Mouse (Mus musculus) liver, adult 2 months (tissue): ENCODE measurements around the gene Colq. TPM values are rescaled to one million over a fixed set of nuclear protein-coding genes. Genes with fewer than 3 reads are reported as not detected.

Source experiments
- DNase-seq: peaks from one replicate; pipeline ENCODE4 v3.0.0-alpha.2; 2011; ENCODE audit warnings: low read depth, low spot score; ENCODE audit errors: extremely low read depth
- H3K27ac ChIP-seq: fragments of 200-500 bp; replicated peaks from 2 replicates; pipeline ENCODE4 v1.5.1; 2012; ENCODE audit warnings: low read depth, mild to moderate bottlenecking, control low read depth, inconsistent platforms, low read length; ENCODE audit not compliant: insufficient read depth
- H3K27me3 ChIP-seq: fragments of 200-500 bp; 2 replicates; pipeline ENCODE4 v1.6.1; 2012; ENCODE audit warnings: mild to moderate bottlenecking, moderate library complexity, low read length, inconsistent platforms; ENCODE audit not compliant: control insufficient read depth, insufficient read depth
- H3K36me3 ChIP-seq: fragments of 200-500 bp; 2 replicates; pipeline ENCODE4 v1.6.1; 2012; ENCODE audit warnings: low read length, inconsistent platforms; ENCODE audit not compliant: control insufficient read depth, insufficient read depth
- H3K4me1 ChIP-seq: fragments of 200-500 bp; 2 replicates; pipeline ENCODE4 v1.6.1; 2011; ENCODE audit warnings: low read length; ENCODE audit not compliant: control insufficient read depth, insufficient read depth
- H3K4me3 ChIP-seq: fragments of 200-500 bp; 2 replicates; pipeline ENCODE4 v1.5.1; 2011; ENCODE audit warnings: low read depth, mild to moderate bottlenecking, control low read depth, low read length, moderate library complexity; ENCODE audit not compliant: insufficient read depth
- H3K79me2 ChIP-seq: fragments of 200-500 bp; 2 replicates; pipeline ENCODE4 v1.6.1; 2012; ENCODE audit warnings: inconsistent platforms, mild to moderate bottlenecking, low read length, moderate library complexity; ENCODE audit not compliant: control insufficient read depth, insufficient read depth
- H3K9ac ChIP-seq: fragments of 200-500 bp; 2 replicates; pipeline ENCODE4 v1.6.1; 2012; ENCODE audit warnings: low read depth, mild to moderate bottlenecking, control low read depth, inconsistent platforms, low read length
- CTCF ChIP-seq: fragments of 200-500 bp; IDR thresholded peaks from 2 replicates; pipeline ENCODE4 v1.5.1; 2011; ENCODE audit warnings: low read depth, low read length, control low read depth
- POLR2A ChIP-seq: fragments of 200-500 bp; IDR thresholded peaks from 2 replicates; pipeline ENCODE4 v1.6.1; 2011; ENCODE audit warnings: low read length, control low read depth; ENCODE audit not compliant: insufficient read depth; ENCODE audit errors: extremely low read depth
- WGBS: fragments of 180-500 bp; shearing (Covaris S2); methylation state at CpG from one replicate; pipeline ENCODE4 v1.1.7; 2018; 5-methylcytosine and 5-hydroxymethylcytosine counted together
- polyA plus RNA-seq: library from polyadenylated mRNA; depleted of rRNA; stranded (reverse); fragments of >200 nt; gene quantifications from 2 replicates; pipeline ENCODE4 v1.2.3, GENCODE M21; 2012
- total RNA-seq: library from RNA; depleted of rRNA; stranded (reverse); fragments of >200 nt; gene quantifications from 2 replicates; pipeline ENCODE4 v1.2.3, GENCODE M21; 2014

Gene Colq
- total and polyA plus RNA-seq, 2 experiments: under 0.01 to 0.06 TPM

DNA sequence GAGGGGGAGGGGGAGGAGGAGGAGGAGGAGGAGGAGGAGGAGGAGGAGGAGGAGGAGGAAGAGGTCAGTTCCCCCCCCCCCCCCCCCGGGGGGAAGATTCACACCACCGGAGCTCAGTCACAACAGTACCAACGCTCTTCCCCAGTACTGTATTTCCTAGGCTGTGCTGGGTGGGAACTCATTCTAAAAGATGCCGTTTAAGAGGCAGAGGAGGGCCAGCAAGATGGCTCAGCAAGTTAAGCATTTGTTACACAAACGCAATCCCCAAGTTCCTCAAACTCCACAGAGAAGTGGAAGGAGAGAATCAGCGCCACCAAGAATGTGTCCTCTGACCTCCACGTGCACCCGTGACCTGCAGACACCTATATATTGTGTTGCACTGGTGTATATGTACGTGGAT is 8.1 kb downstream of the Colq start:
- H3K4me1 ChIP-seq: no peaks in the 10 kb centered on the region
- TF ChIP-seq CTCF (no peak), POLR2A (no peak)
- no peaks in the 10 kb centered on the region for H3K36me3 ChIP-seq
- H3K79me2 ChIP-seq: no peaks in the 10 kb centered on the region
- 87% methylated on average over 9 of the region's 9 CpGs for WGBS
- H3K4me3 ChIP-seq: no peak overlapping the region
- no peak for DNase-seq
- no peak overlapping the region for H3K9ac ChIP-seq
- no peak overlapping the region for H3K27ac ChIP-seq
- no peaks in the 10 kb centered on the region for H3K27me3 ChIP-seq

DNA sequence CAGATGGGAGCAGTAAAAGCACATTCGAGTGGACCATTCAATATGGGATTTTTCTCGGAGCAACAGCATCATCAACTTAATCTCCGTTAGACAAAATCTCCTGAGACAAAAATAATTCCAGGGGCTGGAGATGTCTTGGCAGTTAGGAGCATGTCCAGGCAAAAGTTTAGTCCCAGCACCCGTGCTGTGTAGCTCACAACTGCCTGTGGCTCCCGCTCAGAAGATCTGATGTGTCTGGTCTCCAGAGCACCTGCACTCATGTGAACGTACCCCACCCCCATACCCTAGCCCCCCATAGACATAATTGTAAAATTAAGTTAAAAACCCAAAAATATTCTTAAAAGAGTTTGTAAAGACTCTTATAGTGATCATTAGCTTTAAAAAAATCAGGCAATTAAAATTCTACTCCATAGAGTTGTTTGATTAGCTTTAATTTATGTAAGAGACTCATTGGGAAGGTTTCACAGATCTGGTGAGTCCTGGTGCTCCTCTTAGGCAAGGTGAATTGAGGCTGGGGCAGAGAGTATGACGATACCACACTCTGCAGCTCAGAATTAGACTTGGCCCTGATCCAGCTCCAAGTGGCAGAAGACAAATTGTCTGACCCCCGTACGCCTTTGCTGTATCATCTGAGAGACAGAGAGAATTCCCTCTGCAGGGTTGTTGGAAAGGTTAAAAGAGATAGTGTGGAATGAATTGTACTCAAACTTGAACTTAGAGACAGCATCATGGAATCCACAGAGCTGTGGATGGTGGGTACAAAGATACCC is 13.0 kb downstream of the Colq start:
- H3K79me2 ChIP-seq: no peaks in the 10 kb centered on the region
- H3K9ac ChIP-seq: no peak overlapping the region
- H3K4me3 ChIP-seq: no peak overlapping the region
- no peaks in the 10 kb centered on the region for H3K4me1 ChIP-seq
- TF ChIP-seq CTCF (no peak), POLR2A (no peak)
- H3K27me3 ChIP-seq: no peaks in the 10 kb centered on the region
- no peak for DNase-seq
- 72% methylated on average over 9 of the region's 9 CpGs for WGBS
- no peaks in the 10 kb centered on the region for H3K36me3 ChIP-seq
- H3K27ac ChIP-seq: no peak overlapping the region

DNA sequence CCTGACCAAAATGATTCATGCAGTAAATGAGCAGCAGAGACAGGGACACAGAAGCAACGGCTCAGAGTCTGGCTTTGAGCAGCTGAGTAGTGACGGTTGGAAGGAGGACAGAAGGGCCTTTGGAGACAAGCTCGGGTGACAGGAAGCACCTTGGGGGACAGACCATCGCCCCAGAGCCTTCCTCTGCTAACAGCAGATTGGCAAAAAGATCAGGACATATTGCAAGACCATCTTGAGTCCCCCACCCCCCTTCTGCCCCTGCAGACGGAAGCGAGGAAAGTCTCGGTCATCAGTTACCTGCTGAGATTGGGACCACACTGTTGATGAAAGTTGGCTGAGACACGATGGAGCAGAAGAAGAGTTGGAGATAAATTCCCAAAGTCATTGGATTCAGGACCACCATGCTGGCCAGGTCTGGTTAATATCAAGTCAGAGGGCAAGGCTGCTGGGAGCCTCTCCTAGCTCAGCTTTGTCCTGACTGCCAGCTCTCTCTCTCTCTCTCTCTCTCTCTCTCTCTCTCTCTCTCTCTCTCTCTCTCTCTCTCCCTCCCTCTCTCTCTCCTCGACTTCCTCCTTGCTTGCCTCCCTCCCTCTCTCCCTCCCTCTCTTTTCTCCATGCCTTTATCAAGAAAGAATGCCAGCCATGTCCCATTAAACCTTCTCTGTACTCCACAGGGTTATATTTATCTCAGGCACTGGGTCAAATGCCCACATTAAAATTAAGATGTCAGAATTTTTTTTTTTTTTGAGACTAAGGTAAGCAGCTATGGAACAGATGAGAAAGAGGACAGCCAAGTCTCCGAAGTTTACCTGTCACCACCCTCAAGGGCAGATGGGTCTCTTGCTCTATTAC is 14.1 kb downstream of the Colq start:
- no peak for DNase-seq
- Histone ChIP-seq H3K4me1 (no peaks in the 10 kb centered on the region), H3K27me3 (no peaks in the 10 kb centered on the region), H3K4me3 (no peak overlapping the region), H3K27ac (no peak overlapping the region), H3K9ac (no peak overlapping the region), H3K36me3 (no peaks in the 10 kb centered on the region), H3K79me2 (no peaks in the 10 kb centered on the region)
- 56% methylated on average over 10 of the region's 10 CpGs for WGBS
- TF ChIP-seq CTCF: no peak
- no peak for TF ChIP-seq POLR2A

DNA sequence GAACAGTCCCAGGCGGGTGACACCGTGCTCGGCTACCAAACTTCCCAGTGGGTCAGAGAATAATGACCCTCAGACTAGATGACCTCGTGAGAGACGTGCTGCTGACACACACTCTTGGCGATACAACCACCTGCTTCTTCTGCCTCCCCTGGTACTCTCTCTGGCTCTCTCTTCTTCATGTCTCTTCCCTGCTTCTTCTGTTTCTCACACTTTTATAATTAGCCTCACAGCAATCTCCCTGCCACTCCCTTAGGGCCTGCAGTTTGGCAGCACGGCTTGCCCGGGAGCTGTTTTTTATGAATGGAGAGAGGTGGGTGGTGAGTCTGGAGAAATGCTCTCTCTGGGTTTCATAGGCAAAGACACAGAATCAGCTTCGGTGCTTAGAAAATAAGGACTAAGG is 15.3 kb downstream of the Colq start:
- Histone ChIP-seq H3K9ac (no peak overlapping the region), H3K4me3 (no peak overlapping the region), H3K27ac (no peak overlapping the region), H3K27me3 (no peaks in the 10 kb centered on the region), H3K4me1 (no peaks in the 10 kb centered on the region), H3K79me2 (no peaks in the 10 kb centered on the region), H3K36me3 (no peaks in the 10 kb centered on the region)
- WGBS: 89% methylated on average over 9 of the region's 9 CpGs
- DNase-seq: no peak
- TF ChIP-seq CTCF (no peak), POLR2A (no peak)

DNA sequence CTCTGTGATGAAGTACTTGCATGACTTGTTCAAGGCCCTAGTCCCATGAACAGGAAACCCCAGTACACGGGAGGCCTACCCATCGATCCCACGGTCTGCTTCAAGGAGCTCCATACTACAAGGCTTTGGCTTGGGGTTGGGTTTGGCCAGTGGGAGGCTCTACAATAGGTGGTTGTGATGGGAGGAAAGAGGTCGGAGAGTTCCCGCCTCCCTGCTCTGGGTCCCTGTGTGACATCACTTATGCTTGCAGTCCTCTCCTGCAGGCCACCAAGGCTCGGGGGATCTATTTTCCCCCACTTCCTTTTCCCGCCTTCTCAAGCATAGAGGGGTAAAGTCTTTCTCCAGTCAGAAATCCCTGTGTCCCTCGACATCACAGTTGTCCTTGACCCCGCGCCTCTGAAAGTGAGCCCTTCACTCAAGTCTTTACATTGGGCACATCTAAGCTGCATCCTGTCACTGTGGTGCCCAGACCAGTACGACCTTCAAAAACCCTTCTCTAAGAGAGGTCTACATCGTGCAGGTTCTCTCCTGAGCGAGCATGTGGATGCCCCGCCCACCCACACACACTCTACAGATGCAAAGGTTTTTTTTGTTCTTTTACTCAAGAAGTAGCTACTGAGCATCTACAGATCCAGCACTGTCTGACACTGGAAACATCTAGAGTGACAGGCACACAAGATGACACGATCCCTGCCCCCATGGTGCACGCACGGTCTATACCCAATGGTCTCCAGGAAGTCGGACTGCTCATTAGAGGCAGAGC is 16.1 kb downstream of the Colq start:
- WGBS: 91% methylated on average over 18 of the region's 18 CpGs
- H3K27me3 ChIP-seq: no peaks in the 10 kb centered on the region
- H3K79me2 ChIP-seq: no peaks in the 10 kb centered on the region
- H3K4me1 ChIP-seq: no peaks in the 10 kb centered on the region
- TF ChIP-seq POLR2A (no peak), CTCF (no peak)
- H3K4me3 ChIP-seq: no peak overlapping the region
- H3K9ac ChIP-seq: no peak overlapping the region
- no peaks in the 10 kb centered on the region for H3K36me3 ChIP-seq
- DNase-seq: no peak
- H3K27ac ChIP-seq: no peak overlapping the region
